In genomic region chr19:55740753-55741438, GRCm38 (mm10) we compare ENCODE assay signal across 8 mouse cellular contexts. TPM values are rescaled to one million over a fixed set of nuclear protein-coding genes. Genes with fewer than 3 reads are reported as not detected.
DNase-seq lines count a peak whose midpoint lies in the region; ATAC-seq lines count a peak whose summit lies in the region.

No protein-coding gene starts in this region.

- peaks cover 12% of the 10 kb centered on the region for H3K4me1 ChIP-seq in embryonic facial prominence, embryonic 14.5 days (ENCODE audit: control insufficient read depth, insufficient read depth, low read length)
- H3K4me1 ChIP-seq in intestine, embryonic 14.5 days (replicated peaks; ENCODE audit: control insufficient read depth, insufficient read depth, low read length) = peaks cover 15% of the 10 kb centered on the region
- H3K4me1 ChIP-seq in midbrain, embryonic 14.5 days (ENCODE audit: control insufficient read depth, insufficient read depth, low read length) = peaks cover 21% of the 10 kb centered on the region

- ATAC-seq in embryonic facial prominence, embryonic 14.5 days (ENCODE audit: low read depth) = no peak
- no peak; the same call in 1 of the 2 replicates for ATAC-seq in intestine, embryonic 14.5 days (replicated peaks; ENCODE audit: low FRiP score, low TSS enrichment, low read depth)
- ATAC-seq in midbrain, embryonic 14.5 days (ENCODE audit: low FRiP score, low TSS enrichment) = no peak

- 11% methylated on average over 10 of the region's 10 CpGs for WGBS in embryonic facial prominence, embryonic 14.5 days
- WGBS in intestine, embryonic 14.5 days = 11% methylated on average over 10 of the region's 10 CpGs
- 16% methylated on average over 10 of the region's 10 CpGs for WGBS in midbrain, embryonic 14.5 days

- H3K9me3 ChIP-seq in embryonic facial prominence, embryonic 14.5 days (ENCODE audit: control insufficient read depth, low read length) = no peaks in the 10 kb centered on the region
- no peaks in the 10 kb centered on the region for H3K9me3 ChIP-seq in intestine, embryonic 14.5 days (ENCODE audit: control insufficient read depth, low read length)
- no peaks in the 10 kb centered on the region for H3K9me3 ChIP-seq in midbrain, embryonic 14.5 days (ENCODE audit: control insufficient read depth, low read length)

- H3K27me3 ChIP-seq in embryonic facial prominence, embryonic 14.5 days (replicated peaks; ENCODE audit: control insufficient read depth, insufficient read depth, low read length) = no peaks in the 10 kb centered on the region
- no peaks in the 10 kb centered on the region for H3K27me3 ChIP-seq in intestine, embryonic 14.5 days (replicated peaks; ENCODE audit: control insufficient read depth, insufficient read depth, low read length)
- no peaks in the 10 kb centered on the region for H3K27me3 ChIP-seq in midbrain, embryonic 14.5 days (ENCODE audit: control insufficient read depth, insufficient read depth, low read length)

- H3K36me3 ChIP-seq in embryonic facial prominence, embryonic 14.5 days (ENCODE audit: control insufficient read depth, insufficient read depth, low read length) = no peaks in the 10 kb centered on the region
- H3K36me3 ChIP-seq in intestine, embryonic 14.5 days (ENCODE audit: control insufficient read depth, insufficient read depth, low read length) = no peaks in the 10 kb centered on the region
- H3K36me3 ChIP-seq in midbrain, embryonic 14.5 days (ENCODE audit: control insufficient read depth, insufficient read depth, low read length) = no peaks in the 10 kb centered on the region

- peak; percentile 49 to 70 for DNase-seq in heart, adult 9 months (ENCODE audit: low spot score in 2 of 2)
- no peak for DNase-seq in heart, adult 8-10 months (ENCODE audit: low spot score)
- no peak for DNase-seq in embryonic facial prominence, embryonic 14.5 days (ENCODE audit: low spot score)
- DNase-seq in intestine, embryonic 14.5 days (ENCODE audit: low spot score) = no peak
- no peak for DNase-seq in midbrain, embryonic 14.5 days
- no peak for DNase-seq in left cerebral cortex, adult 8-10 months (ENCODE audit: low spot score in 2 of 2)
- no peak for DNase-seq in spleen, postnatal 36 days (ENCODE audit: low spot score in 2 of 2)
- DNase-seq in gastrocnemius, postnatal 10 days = no peak

- H3K9ac ChIP-seq in embryonic facial prominence, embryonic 14.5 days (ENCODE audit: low read depth, low read length) = peak overlapping the region; percentile 99
- peak overlapping the region; percentile 98 for H3K9ac ChIP-seq in intestine, embryonic 14.5 days (ENCODE audit: low read length)
- H3K9ac ChIP-seq in midbrain, embryonic 14.5 days (replicated peaks; ENCODE audit: low read length) = peak overlapping the region; percentile 92

- peak overlapping the region; percentile 95 for H3K4me2 ChIP-seq in embryonic facial prominence, embryonic 14.5 days (ENCODE audit: low read depth, low read length)
- peak overlapping the region; percentile 94 for H3K4me2 ChIP-seq in intestine, embryonic 14.5 days (ENCODE audit: low read length)
- H3K4me2 ChIP-seq in midbrain, embryonic 14.5 days (ENCODE audit: low read length) = peak overlapping the region; percentile 72

- H3K27ac ChIP-seq in embryonic facial prominence, embryonic 14.5 days (replicated peaks; ENCODE audit: low read depth, low read length) = peak overlapping the region; percentile 99
- H3K27ac ChIP-seq in intestine, embryonic 14.5 days (ENCODE audit: low read depth) = peak overlapping the region; percentile 99
- H3K27ac ChIP-seq in midbrain, embryonic 14.5 days (replicated peaks; ENCODE audit: low read depth, low read length) = peak overlapping the region; percentile 85

- H3K4me3 ChIP-seq in embryonic facial prominence, embryonic 14.5 days (ENCODE audit: low read depth, low read length) = peak overlapping the region; percentile 82
- H3K4me3 ChIP-seq in intestine, embryonic 14.5 days (ENCODE audit: low read depth, low read length) = peak overlapping the region; percentile 91
- H3K4me3 ChIP-seq in midbrain, embryonic 14.5 days (replicated peaks; ENCODE audit: low read depth, low read length) = peak overlapping the region; percentile 60

RNA-seq across cellular contexts. Expression of gene Tcf7l2, which starts 0.7 kb away (rescaled TPM):
- 10 to 100 TPM in 3 of 4 experiments, 1 to 10 TPM in 1; 10.0 to 14.7 (median 12.3) TPM for total RNA-seq in heart, adult 8-10 months (2022)
- 106 and 124 TPM in 2 replicates for polyA plus RNA-seq in embryonic facial prominence, embryonic 14.5 days (2014; fragmentation: Nextera tagmentation; extraction: Ambion mirVana)
- 97.2 and 99.2 TPM in 2 replicates for polyA plus RNA-seq in intestine, embryonic 14.5 days (2014; fragmentation: Nextera tagmentation; extraction: Ambion mirVana)
- polyA plus RNA-seq in midbrain, embryonic 14.5 days (2014; fragmentation: Nextera tagmentation; extraction: Ambion mirVana) = 720 and 768 TPM in 2 replicates
- 10 to 100 TPM in 3 of 4 experiments, 1 to 10 TPM in 1; 9.6 to 12.4 (median 11.5) TPM for total RNA-seq in left cerebral cortex, adult 8-10 months (2022)
- total RNA-seq in gastrocnemius, postnatal 10 days (2021) = 10 to 100 TPM; 18.2 to 27.3 TPM

Comparison
In these comparisons a context has a peak if more than half of its experiments do, and no peak if none do; other contexts are left out.
1. DNase-seq: peak in heart, adult 9 months (2 of 2); none in heart, adult 8-10 months (single experiment), embryonic facial prominence, embryonic 14.5 days (single experiment), intestine, embryonic 14.5 days (single experiment), midbrain, embryonic 14.5 days (single experiment), left cerebral cortex, adult 8-10 months (0 of 2), spleen, postnatal 36 days (0 of 2) and gastrocnemius, postnatal 10 days (single experiment).
2. Peak in every context shown above with its lines, with median percentiles within 50 percentile points of each other: H3K27ac ChIP-seq, H3K4me2 ChIP-seq, H3K4me3 ChIP-seq and H3K9ac ChIP-seq.